ENCODE assay signal across 20 mouse cellular contexts in genomic region chr16:90792500-90792899, GRCm38 (mm10). TPM values are rescaled to one million over a fixed set of nuclear protein-coding genes. Genes with fewer than 3 reads are reported as not detected.
A peak's percentile ranks its signal among the peaks of the same experiment; 100 is the strongest.
DNase-seq lines count a peak whose midpoint lies in the region; ATAC-seq lines count a peak whose summit lies in the region.
"Had no signal": no experiment of that assay in that cellular context is flagged by ENCODE, and none has a peak within 500 bp of the region (broad histone marks: within the 10 kb centered on the region; RNA-seq: fewer than 3 reads in every experiment).

No protein-coding gene starts in this region.

- no peaks in the 10 kb centered on the region for H3K9me3 ChIP-seq in kidney, embryonic 16.5 days (ENCODE audit: low read length)
- H3K9me3 ChIP-seq: embryonic facial prominence, embryonic 12.5 days; hindbrain, embryonic 13.5 days; limb, embryonic 10.5 days; liver, embryonic 13.5 days; midbrain, embryonic 12.5 days had no signal

- peaks cover 28% of the 10 kb centered on the region for H3K36me3 ChIP-seq in kidney, embryonic 16.5 days (ENCODE audit: insufficient read depth, low read length)

- H3K27me3 ChIP-seq in kidney, embryonic 16.5 days (ENCODE audit: insufficient read depth, low read length), result no peaks in the 10 kb centered on the region
- H3K27me3 ChIP-seq: embryonic facial prominence, embryonic 12.5 days; hindbrain, embryonic 13.5 days; liver, embryonic 13.5 days; midbrain, embryonic 12.5 days had no signal

- H3K4me1 ChIP-seq in kidney, embryonic 16.5 days (ENCODE audit: insufficient read depth, low read length), result no peaks in the 10 kb centered on the region
- H3K4me1 ChIP-seq: embryonic facial prominence, embryonic 12.5 days; hindbrain, embryonic 13.5 days; liver, embryonic 13.5 days; midbrain, embryonic 12.5 days had no signal

- H3K27ac ChIP-seq in kidney, embryonic 16.5 days (ENCODE audit: low read length), result no peak overlapping the region
- H3K27ac ChIP-seq: embryonic facial prominence, embryonic 12.5 days; hindbrain, embryonic 13.5 days; kidney, postnatal 0 days; limb, embryonic 10.5 days; liver, embryonic 13.5 days; macrophage; midbrain, embryonic 12.5 days had no signal

- DNase-seq in frontal cortex, postnatal 25 days (ENCODE audit: low spot score in 2 of 2), result no peak
- DNase-seq in kidney, adult 8-10 months, result peak; percentile 71 to 74
- peak; percentile 49 to 54 for DNase-seq in adrenal gland, postnatal 36 days
- DNase-seq in cerebellum, postnatal 25 days, result peak; percentile 30 to 60
- DNase-seq: layer of hippocampus, postnatal 36 days; liver, embryonic 13.5 days; thymus, adult 2 months had no signal

- H3K4me3 ChIP-seq in kidney, embryonic 16.5 days (ENCODE audit: low read length), result no peak overlapping the region
- H3K4me3 ChIP-seq: embryonic facial prominence, embryonic 12.5 days; hindbrain, embryonic 13.5 days; limb, embryonic 10.5 days; liver, embryonic 13.5 days; midbrain, embryonic 12.5 days; myocyte had no signal

- WGBS in kidney, embryonic 16.5 days, result 76% methylated on average over 3 of the region's 3 CpGs

- ATAC-seq in frontal cortex, adult (ENCODE audit: low TSS enrichment), result peak; percentile 32; the same call in 1 of the 2 replicates
- ATAC-seq in kidney, embryonic 16.5 days (ENCODE audit: low FRiP score, low TSS enrichment), result no peak
- no peak for ATAC-seq in erythroid progenitor cell, adult 5-6 weeks (replicated peaks; ENCODE audit: low FRiP score, poor library complexity, severe bottlenecking)
- ATAC-seq: CD4-positive, CD25-positive, alpha-beta regulatory T cell, adult 4 months had no signal

- no peak overlapping the region for H3K9ac ChIP-seq in kidney, embryonic 16.5 days (replicated peaks; ENCODE audit: low read length)
- H3K9ac ChIP-seq: embryonic facial prominence, embryonic 12.5 days; hindbrain, embryonic 13.5 days; liver, embryonic 13.5 days; midbrain, embryonic 12.5 days had no signal

- no peak overlapping the region for H3K4me2 ChIP-seq in kidney, embryonic 16.5 days (replicated peaks; ENCODE audit: low read depth, low read length)
- H3K4me2 ChIP-seq: embryonic facial prominence, embryonic 12.5 days; hindbrain, embryonic 13.5 days; liver, embryonic 13.5 days; midbrain, embryonic 12.5 days had no signal

RNA-seq across cellular contexts. Expression of gene Urb1, which starts 17.7 kb away (rescaled TPM):
- 8.5 and 9.6 TPM in 2 replicates for polyA plus RNA-seq in kidney, embryonic 16.5 days (2015; fragmentation: Nextera tagmentation; extraction: Ambion mirVana)
- 10 to 100 TPM; 13.0 to 18.7 TPM for total RNA-seq in adrenal gland, postnatal 36 days (2021)
- 1.4 and 1.7 TPM in 2 replicates for total RNA-seq in erythroid progenitor cell, adult 5-6 weeks (2015; ENCODE audit: low replicate concordance)
- 1.2 and 1.3 TPM in 2 replicates for total RNA-seq in erythroid progenitor cell, adult 5-6 weeks (2017; ENCODE audit: low replicate concordance)

RNA-seq across cellular contexts. Expression of gene Eva1c, which starts 34.0 kb away (rescaled TPM):
- polyA plus RNA-seq in kidney, embryonic 16.5 days (2015; fragmentation: Nextera tagmentation; extraction: Ambion mirVana), result 0.64 and 0.82 TPM in 2 replicates
- total RNA-seq in adrenal gland, postnatal 36 days (2021), result 1 to 10 TPM; 2.8 to 7.5 TPM
- total RNA-seq in erythroid progenitor cell, adult 5-6 weeks (2015; ENCODE audit: low replicate concordance), result 0.84 TPM in 1 of 2 replicates, not detected in the other
- total RNA-seq in erythroid progenitor cell, adult 5-6 weeks (2017; ENCODE audit: low replicate concordance), result 0.13 TPM in 1 of 2 replicates, not detected in the other
- total RNA-seq: MEL; neutrophil, adult 5-6 weeks had no signal
- polyA plus RNA-seq: CD4-positive, CD25-positive, alpha-beta regulatory T cell, adult 4 months; macrophage had no signal

RNA-seq across cellular contexts. Expression of gene Mrap, which starts 54.5 kb away (rescaled TPM):
- polyA plus RNA-seq in kidney, embryonic 16.5 days (2015; fragmentation: Nextera tagmentation; extraction: Ambion mirVana), result 5.2 and 9.3 TPM in 2 replicates
- total RNA-seq in adrenal gland, postnatal 36 days (2021), result 100 to 1,000 TPM; 605 to 724 TPM
- total RNA-seq in erythroid progenitor cell, adult 5-6 weeks (2015; ENCODE audit: low replicate concordance), result 6.3 and 13.0 TPM in 2 replicates
- 1.4 and 4.5 TPM in 2 replicates for total RNA-seq in erythroid progenitor cell, adult 5-6 weeks (2017; ENCODE audit: low replicate concordance)
- total RNA-seq: neutrophil, adult 5-6 weeks had no signal
- polyA plus RNA-seq: CD4-positive, CD25-positive, alpha-beta regulatory T cell, adult 4 months; hindbrain, embryonic 13.5 days; kidney, postnatal 0 days; midbrain, embryonic 12.5 days; myocyte had no signal

Comparison
In these comparisons a context has a peak if more than half of its experiments do, and no peak if none do; other contexts are left out.
1. DNase-seq: peak in kidney, adult 8-10 months (2 of 2), adrenal gland, postnatal 36 days (2 of 2) and cerebellum, postnatal 25 days (2 of 2); none in frontal cortex, postnatal 25 days (0 of 2).
2. RNA of gene Urb1, which starts 17.7 kb away (total RNA-seq): 13.0 to 18.7 TPM in adrenal gland, postnatal 36 days; 1.2 to 1.7 TPM in erythroid progenitor cell, adult 5-6 weeks; every median in the first group is over 4 times any median in the second.
3. RNA of gene Mrap, which starts 54.5 kb away (total RNA-seq): 605 to 724 TPM in adrenal gland, postnatal 36 days; 1.4 to 13.0 TPM in erythroid progenitor cell, adult 5-6 weeks; every median in the first group is over 10 times any median in the second.